Mouse (Mus musculus) retina, postnatal 1 day (tissue): ENCODE data around the gene Atp8b2.

Experiments used
- DNase-seq: peaks from one replicate; pipeline ENCODE4 v3.0.0-alpha.2; 2012

The Atp8b2 gene

DNA sequence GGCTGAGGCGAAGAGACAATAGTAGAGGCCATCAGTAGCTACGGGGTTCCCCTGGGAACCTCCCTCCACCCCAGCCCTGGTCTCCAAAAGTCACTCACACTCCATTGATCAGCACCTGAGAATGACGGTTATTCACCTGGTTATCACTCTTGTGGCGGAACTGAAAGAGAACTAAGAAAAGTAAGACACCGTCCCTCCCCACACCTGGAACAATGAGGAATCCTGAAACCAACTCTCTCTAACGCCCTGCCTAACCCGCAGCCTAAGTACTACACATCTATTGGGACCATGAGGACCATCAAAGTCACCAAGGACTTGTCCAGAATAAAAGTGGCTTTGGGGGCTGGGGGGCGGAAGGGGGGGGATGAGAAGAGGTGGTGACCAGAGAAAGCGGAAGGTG is 5.4 kb downstream of the Atp8b2 start:
- no peak for DNase-seq

GRCm38 (mm10) chr3:89956177-89956971 is 6.9 kb downstream of the Atp8b2 start:
- DNase-seq = no peak

GRCm38 (mm10) chr3:89953420-89953819 is 9.9 kb downstream of the Atp8b2 start:
- DNase-seq = peak; percentile 87

DNA sequence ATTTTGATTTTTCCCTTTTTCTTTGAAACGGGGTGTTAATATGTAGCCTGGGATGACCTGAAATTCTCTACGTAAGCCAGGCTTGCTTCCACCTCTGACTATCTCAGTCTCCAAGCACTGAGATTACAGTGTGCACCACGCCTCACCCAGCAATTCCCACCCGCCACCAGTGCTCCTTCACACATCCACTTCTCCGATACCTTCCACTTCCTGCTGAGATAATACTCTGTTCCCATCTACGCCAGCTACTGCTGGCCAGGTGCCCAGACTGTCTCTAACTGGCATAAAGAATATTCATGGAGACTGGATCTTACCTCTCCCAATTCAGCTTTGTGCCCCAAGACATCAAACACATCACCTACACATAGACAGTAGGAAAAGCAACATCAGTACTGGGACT is 14.7 kb downstream of the Atp8b2 start:
- DNase-seq = no peak

GRCm38 (mm10) chr3:89948021-89948420 is 15.3 kb downstream of the Atp8b2 start:
- DNase-seq = no peak

- no peak for DNase-seq
Measured at GRCm38 (mm10) chr3:89945026-89945425, 18.3 kb downstream of the Atp8b2 start.

DNA sequence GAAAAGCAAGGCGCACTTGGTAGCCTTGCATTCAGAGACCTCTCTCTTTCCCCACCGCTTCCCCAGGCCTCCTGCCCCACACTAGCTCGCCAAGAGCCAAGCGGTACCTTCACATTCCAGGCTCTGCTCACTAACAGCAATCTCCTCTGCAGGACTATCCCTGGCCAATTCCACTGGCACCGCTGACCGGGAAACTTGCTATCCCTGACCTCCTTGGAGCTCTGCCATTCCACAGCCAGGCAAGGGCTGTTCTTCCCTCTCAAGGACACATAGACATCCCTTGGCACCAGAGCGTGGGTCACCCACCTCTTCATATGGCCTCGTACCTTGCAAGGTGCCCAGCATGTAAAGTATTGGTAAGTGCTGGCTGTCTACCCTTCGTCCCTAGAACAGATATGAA is 20.4 kb downstream of the Atp8b2 start:
- DNase-seq = no peak

DNA sequence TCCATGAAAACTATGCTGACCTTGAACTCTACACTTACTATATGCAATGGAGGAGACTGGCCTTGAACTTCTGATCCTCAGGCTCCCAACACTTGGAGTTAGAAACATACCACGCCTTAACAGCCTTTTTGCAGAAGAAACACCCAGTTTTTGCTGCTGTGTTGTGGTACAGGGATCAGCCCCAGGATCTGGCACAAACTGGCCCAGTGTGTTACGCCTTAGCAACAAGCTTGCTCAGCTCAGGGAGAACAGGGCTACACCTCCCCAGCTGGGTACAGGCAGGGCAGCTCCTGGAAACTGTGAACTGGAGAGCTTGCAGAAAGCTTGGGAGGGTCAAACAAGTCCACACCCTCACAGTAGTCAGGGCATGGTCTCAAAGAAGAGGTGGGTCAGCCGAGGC is 26.8 kb downstream of the Atp8b2 start:
- DNase-seq = no peak

DNA sequence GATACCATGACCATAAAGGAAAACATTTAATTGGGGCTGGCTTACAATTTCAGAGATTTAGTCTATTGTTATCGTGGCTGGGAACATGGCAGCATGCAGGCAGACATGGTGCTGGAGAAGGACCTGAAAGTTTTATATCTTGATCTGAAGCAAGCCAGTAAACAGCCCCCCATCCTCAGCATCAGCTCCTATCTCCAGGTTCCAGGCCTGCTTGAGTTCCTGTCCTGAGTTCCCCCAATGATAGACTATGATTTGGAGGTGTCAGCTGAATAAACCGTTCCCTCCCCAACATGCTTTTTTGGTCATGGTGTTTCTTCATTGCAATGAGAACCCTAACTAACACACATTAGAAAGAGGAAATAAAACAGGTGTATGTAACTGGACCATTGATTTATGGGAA is 30.4 kb downstream of the Atp8b2 start:
- no peak for DNase-seq

DNA sequence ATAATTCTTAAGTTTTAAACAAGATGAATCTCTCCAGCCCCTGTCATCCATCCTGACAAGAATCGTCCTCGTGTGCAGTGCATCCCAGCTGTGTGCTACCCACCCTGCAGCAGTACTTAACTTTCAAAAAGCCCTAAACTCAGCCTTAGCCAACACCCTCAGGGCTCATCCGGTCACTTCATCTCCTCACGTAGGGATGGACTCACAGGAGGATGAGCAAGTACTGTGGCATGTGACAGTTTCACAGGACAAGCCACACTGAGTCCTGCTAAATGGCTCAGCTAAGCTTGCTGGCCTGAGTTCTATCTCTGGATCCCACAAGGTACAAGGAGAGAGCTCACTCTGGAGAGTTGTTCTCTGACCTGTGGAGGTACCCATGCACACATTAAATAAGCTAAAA is 34.4 kb downstream of the Atp8b2 start:
- DNase-seq = no peak

DNA sequence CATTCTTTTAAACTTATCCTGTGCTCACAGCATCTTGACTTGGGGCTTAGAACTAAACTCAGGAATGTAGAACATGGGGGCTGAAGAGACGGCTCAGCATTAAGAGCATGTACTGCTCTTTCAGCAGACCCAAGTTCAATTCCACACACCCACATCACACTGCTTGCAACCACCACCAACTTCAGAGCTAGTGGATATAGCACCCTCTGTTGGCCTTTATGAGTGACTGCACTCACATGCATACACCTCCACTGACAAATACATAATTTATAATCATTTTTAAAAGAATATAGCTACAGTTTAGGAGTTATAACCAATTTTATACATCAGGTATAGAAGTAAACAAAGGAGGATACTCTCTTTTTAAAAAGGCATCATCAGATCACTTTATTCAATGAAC is 36.9 kb downstream of the Atp8b2 start:
- DNase-seq = no peak

DNA sequence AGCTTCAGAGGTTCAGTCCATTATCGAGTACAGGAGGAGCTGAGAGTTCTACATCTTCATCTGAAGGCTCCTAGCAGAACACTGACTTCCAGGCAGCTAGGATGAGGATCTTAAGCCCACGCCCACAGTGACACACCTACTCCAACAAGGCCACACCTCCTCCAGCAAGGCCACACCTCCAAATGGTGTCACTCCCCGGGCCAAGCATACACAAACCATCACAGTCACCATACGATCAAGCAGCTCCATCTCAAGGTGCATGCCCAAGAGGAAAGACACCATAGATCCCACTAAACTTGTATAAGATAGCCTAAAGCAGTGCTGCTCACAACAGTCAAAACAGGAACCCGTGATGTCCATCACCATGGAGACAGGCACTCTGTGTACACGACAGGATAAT is 42.6 kb downstream of the Atp8b2 start:
- DNase-seq = no peak

GRCm38 (mm10) chr3:89917408-89917807 is 45.9 kb downstream of the Atp8b2 start:
- DNase-seq = no peak

GRCm38 (mm10) chr3:89916622-89917021 is 46.7 kb downstream of the Atp8b2 start:
- DNase-seq = no peak

DNA sequence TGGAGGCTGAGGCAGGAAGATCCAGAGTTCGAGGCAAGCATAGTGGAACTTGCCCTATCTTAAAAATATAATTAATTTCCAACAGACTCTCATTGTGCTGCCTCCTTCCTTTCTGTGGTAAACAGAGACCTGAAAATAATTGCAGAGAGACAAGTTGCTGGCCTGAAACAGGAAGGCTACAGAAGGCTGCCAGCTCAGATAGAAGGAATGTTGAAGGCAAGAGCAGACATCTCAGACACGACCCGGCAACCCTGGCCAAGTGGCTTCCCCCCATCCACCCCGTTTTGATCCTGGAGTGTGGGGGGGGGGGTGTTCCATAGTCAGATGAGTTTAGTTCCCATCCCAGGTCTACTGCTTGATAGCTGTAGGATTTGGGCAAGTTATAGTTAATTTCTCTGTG is 48.6 kb downstream of the Atp8b2 start:
- no peak for DNase-seq

DNA sequence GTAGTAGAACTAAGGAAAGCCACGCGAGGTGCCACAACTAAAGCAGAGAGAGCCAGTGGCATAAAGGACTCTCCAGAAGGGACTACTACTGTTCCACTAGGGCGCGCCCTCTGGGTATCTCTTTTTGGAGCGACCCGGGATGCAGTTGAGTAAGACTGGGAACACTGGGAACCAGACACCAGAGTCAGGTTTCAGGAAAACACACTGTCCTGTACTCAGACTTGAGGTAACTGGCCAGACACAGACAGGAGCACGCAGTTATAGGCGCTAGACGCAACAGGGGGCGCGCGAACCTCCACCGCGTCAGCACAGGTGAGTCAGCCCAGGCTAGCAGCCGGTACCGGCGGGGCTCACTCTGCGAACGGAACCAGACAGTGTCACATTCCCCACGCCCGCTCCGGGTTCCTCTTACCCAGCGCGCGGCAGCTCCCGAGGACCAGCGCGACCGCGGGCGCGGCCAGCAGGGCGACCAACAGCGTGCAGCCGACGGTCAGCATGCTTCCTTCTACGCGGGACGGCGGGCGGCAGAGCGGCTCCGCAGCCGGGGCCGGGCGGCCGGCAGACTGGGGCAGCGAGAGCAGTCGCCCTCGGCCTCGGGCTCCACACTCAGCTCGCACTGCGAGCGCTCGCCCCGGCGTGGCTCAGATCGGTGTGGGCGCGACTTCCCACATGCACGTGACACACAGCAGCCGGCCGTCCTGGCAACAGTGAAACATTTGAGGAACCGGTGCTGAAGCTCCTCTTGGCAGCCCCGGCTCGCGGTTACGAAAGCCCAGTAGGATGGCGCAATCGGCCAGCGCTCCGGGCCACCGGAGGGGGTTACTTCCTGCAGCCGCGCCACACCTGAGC is 50.5 kb downstream of the Atp8b2 start, which contains the start of gene Il6ra:
Gene Il6ra (minus strand): TSS at position 654 of the 849 bp plus-strand sequence.
- peak; percentile 79 for DNase-seq

- DNase-seq = no peak
Measured at GRCm38 (mm10) chr3:89912108-89912542, 51.2 kb downstream of the Atp8b2 start.

DNA sequence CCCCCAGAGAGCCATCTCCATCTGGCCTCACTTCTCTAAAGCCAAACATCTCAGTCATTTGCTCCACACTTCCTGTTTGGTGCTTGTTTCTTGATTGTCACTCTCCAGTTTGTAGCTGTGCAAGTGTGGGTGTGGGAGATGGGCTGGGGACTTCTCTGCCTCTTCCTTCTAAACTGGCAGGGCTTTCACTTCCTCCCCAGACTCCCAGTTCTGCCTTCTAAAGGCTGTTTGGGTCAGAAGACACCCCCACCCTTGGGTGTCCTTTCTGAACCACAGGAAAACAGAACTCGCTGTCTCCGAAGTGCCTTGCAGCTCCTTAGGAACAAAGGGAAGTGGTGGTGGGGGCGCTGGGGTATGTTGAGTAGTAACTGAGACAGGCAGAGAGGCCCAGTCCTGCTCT is 52.1 kb downstream of the Atp8b2 start:
- DNase-seq = no peak

- DNase-seq = no peak
Measured at GRCm38 (mm10) chr3:89909703-89910542, 53.4 kb downstream of the Atp8b2 start.

GRCm38 (mm10) chr3:89908836-89909235 is 54.5 kb downstream of the Atp8b2 start:
- DNase-seq = no peak

- DNase-seq = no peak
Measured at GRCm38 (mm10) chr3:89907846-89908245, 55.5 kb downstream of the Atp8b2 start.

DNA sequence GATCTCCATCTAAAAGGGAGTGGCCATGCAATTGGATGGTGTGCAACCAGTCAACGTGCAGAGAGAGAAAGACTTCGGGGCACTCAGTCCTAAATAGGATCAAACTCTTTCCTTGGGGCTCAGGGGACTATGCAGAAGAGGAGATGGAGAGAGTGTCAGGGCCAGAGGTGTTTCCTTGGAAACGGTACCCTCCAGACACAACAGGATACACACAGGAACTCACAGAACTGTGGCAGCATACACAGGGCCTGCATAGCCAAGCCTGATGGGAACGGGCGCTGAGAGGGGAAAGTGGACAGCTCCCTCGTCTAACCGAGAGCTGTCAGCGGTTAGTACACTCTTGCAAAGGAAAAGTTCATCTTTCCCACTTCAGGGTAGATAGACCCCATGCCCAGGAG is 63.8 kb downstream of the Atp8b2 start:
- no peak for DNase-seq

DNA sequence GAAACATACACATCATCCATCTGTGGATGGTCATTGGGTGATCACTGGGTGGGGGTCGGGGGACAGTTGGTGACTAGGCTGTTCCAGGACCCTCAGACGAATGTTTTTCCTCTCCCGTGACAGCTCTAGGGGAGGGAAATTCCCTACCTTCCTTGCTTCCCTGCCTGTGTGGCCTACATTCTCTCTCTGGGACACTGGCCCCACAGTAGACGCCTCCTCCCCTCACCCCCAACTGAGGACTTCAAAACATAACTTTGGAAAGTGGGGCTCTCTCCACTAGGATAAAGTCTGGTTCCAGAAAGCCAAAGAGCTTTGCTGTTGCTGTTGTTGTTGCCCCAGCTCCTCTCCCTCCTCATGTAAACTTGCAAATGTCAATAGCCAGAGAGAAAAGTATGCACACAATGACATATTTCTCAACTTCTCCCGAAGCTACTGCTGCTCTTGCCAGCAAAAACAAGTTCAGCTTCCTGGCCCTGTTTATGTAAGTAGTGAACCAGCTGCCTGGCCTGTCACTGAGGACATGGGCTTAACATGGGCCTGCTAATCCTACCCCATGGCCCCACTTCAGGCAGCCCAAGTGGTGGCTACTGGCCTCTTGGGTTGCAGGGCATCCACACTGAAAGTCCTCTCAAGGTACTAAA is 64.3 kb downstream of the Atp8b2 start:
- DNase-seq = no peak
